Mouse (Mus musculus): ENCODE measurements around the gene Tshr. TPM values are rescaled to one million over a fixed set of nuclear protein-coding genes. Genes with fewer than 3 reads are reported as not detected.

Gene Tshr
- polyA plus RNA-seq, 1 experiment: 0.56 TPM

- 0 out of 2 replicates have a peak overlapping the region, but pooled peaks have one; percentile 13 for H3K27ac ChIP-seq (ENCODE audit: insufficient read depth, low read length)
- H3K4me1 ChIP-seq (ENCODE audit: control insufficient read depth, insufficient read depth, low read length): no peaks in the 10 kb centered on the region; the same call in 1 of the 2 replicates
- no peak overlapping the region for H3K4me3 ChIP-seq (ENCODE audit: insufficient read depth, low read length)
- TF ChIP-seq CTCF (IDR thresholded peaks at IDR 0.05; ENCODE audit: borderline replicate concordance, insufficient read depth, low read length): no peak
- TF ChIP-seq POLR2A (IDR thresholded peaks at IDR 0.05; ENCODE audit: low read depth, low read length): no peak
Observed at GRCm38 (mm10) chr12:91591191-91591590, 206.8 kb downstream of the Tshr start.

GRCm38 (mm10) chr12:91592128-91592527 is 207.8 kb downstream of the Tshr start:
- H3K4me3 ChIP-seq (ENCODE audit: insufficient read depth, low read length): no peak overlapping the region
- H3K4me1 ChIP-seq (ENCODE audit: control insufficient read depth, insufficient read depth, low read length): no peaks in the 10 kb centered on the region; the same call in 1 of the 2 replicates
- TF ChIP-seq CTCF (IDR thresholded peaks at IDR 0.05; ENCODE audit: borderline replicate concordance, insufficient read depth, low read length) (no peak), POLR2A (IDR thresholded peaks at IDR 0.05; ENCODE audit: low read depth, low read length) (no peak)
- no peak overlapping the region for H3K27ac ChIP-seq (ENCODE audit: insufficient read depth, low read length)

Other genes starting within 250 kb of the Tshr start
- 9.9 and 10.1 TPM in 2 replicates for gene Cep128, start 154 bp upstream of the Tshr start, polyA plus RNA-seq (2011; ENCODE audit: insufficient read length, low read depth, missing spikeins)
- gene Gtf2a1, start 205.9 kb downstream of the Tshr start, polyA plus RNA-seq (2011; ENCODE audit: insufficient read length, low read depth, missing spikeins): 62.0 and 85.9 TPM in 2 replicates

Data from embryonic fibroblast, embryonic 13.5 days (primary cell).